Mouse (Mus musculus) heart, embryonic 14.5 days (tissue): ENCODE measurements around the gene Krtap12-1. TPM values are rescaled to one million over a fixed set of nuclear protein-coding genes. Genes with fewer than 3 reads are reported as not detected.

Source experiments
- polyA plus RNA-seq: library from polyadenylated mRNA; unstranded; fragments of >200 nt; fragmentation: Nextera tagmentation; extraction: Ambion mirVana; gene quantifications from 2 replicates; pipeline ENCODE4 v1.2.1, GENCODE M21; 2014

Gene Krtap12-1
- polyA plus RNA-seq, 1 experiment from 2014 or later, result not detected

Other genes with a start within 250 kb of the Krtap12-1 start
- gene Fam207a, start 204.8 kb upstream of the Krtap12-1 start, polyA plus RNA-seq, result 23.0 TPM in 2 replicates
- gene Itgb2, start 190.3 kb upstream of the Krtap12-1 start, polyA plus RNA-seq, result 1.5 and 2.4 TPM in 2 replicates
- 128 and 133 TPM in 2 replicates for gene Pttg1ip, start 138.9 kb upstream of the Krtap12-1 start, polyA plus RNA-seq
- 144 and 156 TPM in 2 replicates for gene Sumo3, start 114.5 kb upstream of the Krtap12-1 start, polyA plus RNA-seq
- 2.9 TPM in 1 of 2 replicates, not detected in the other for gene Gm49325, start 114.4 kb upstream of the Krtap12-1 start, polyA plus RNA-seq
- gene Ube2g2, start 98.3 kb upstream of the Krtap12-1 start, polyA plus RNA-seq, result 50.4 and 53.0 TPM in 2 replicates
- gene Tspear, start 34.0 kb upstream of the Krtap12-1 start, polyA plus RNA-seq, result 0.09 TPM in 1 of 2 replicates, not detected in the other
- not detected in 2 replicates for gene Gm19402, start 29.8 kb upstream of the Krtap12-1 start, polyA plus RNA-seq
- gene Gm9508, start 23.4 kb upstream of the Krtap12-1 start, polyA plus RNA-seq, result not detected in 2 replicates
- not detected in 2 replicates for gene Gm10272, start 14.0 kb upstream of the Krtap12-1 start, polyA plus RNA-seq
- gene Gm10024, start 9.1 kb upstream of the Krtap12-1 start, polyA plus RNA-seq, result not detected in 2 replicates
- gene Gm10142, start 4.8 kb upstream of the Krtap12-1 start, polyA plus RNA-seq, result not detected in 2 replicates
- gene Gm10100, start 5.9 kb downstream of the Krtap12-1 start, polyA plus RNA-seq, result not detected in 2 replicates
- not detected in 2 replicates for gene Gm18596, start 22.0 kb downstream of the Krtap12-1 start, polyA plus RNA-seq
- not detected in 2 replicates for gene Gm9736, start 30.8 kb downstream of the Krtap12-1 start, polyA plus RNA-seq
- not detected in 2 replicates for gene Gm3233, start 39.1 kb downstream of the Krtap12-1 start, polyA plus RNA-seq
- gene Gm3238, start 50.7 kb downstream of the Krtap12-1 start, polyA plus RNA-seq, result not detected in 2 replicates
- not detected in 2 replicates for gene Gm7138, start 56.3 kb downstream of the Krtap12-1 start, polyA plus RNA-seq
- not detected in 2 replicates for gene Gm3250, start 61.9 kb downstream of the Krtap12-1 start, polyA plus RNA-seq
- gene Gm7137, start 67.6 kb downstream of the Krtap12-1 start, polyA plus RNA-seq, result not detected in 2 replicates
- gene Gm9639, start 74.5 kb downstream of the Krtap12-1 start, polyA plus RNA-seq, result not detected in 2 replicates
- gene Gm19668, start 78.5 kb downstream of the Krtap12-1 start, polyA plus RNA-seq, result not detected in 2 replicates
- not detected in 2 replicates for gene Gm9507, start 91.2 kb downstream of the Krtap12-1 start, polyA plus RNA-seq
- gene Gm2696, start 94.1 kb downstream of the Krtap12-1 start, polyA plus RNA-seq, result not detected in 2 replicates
- gene Krtap10-4, start 106.5 kb downstream of the Krtap12-1 start, polyA plus RNA-seq, result not detected in 2 replicates
- not detected in 2 replicates for gene Krtap10-10, start 115.3 kb downstream of the Krtap12-1 start, polyA plus RNA-seq
- not detected in 2 replicates for gene Gm36176, start 126.2 kb downstream of the Krtap12-1 start, polyA plus RNA-seq
- gene Gm10318, start 132.3 kb downstream of the Krtap12-1 start, polyA plus RNA-seq, result not detected in 2 replicates
- not detected in 2 replicates for gene Gm3285, start 141.4 kb downstream of the Krtap12-1 start, polyA plus RNA-seq
- 1.2 and 1.3 TPM in 2 replicates for gene Lrrc3, start 181.9 kb downstream of the Krtap12-1 start, polyA plus RNA-seq
- 0.07 and 0.51 TPM in 2 replicates for gene Trpm2, start 250.0 kb downstream of the Krtap12-1 start, polyA plus RNA-seq